Mouse (Mus musculus) embryonic facial prominence, embryonic 14.5 days (tissue): ENCODE data around the gene Cyp2d22. TPM values are rescaled to one million over a fixed set of nuclear protein-coding genes. Genes with fewer than 3 reads are reported as not detected.
"Not testable (repeated sequence)": the region's sequence is repeated elsewhere in the genome, so short reads cannot be mapped to it uniquely, and the experiment has no call there.

Source experiments
- ATAC-seq: fragments of 200-750 bp; cut with Nextera tagmentation; 2 replicates; pipeline ENCODE4 v1.8.0; 2017; ENCODE audit warnings: low read depth, moderate number of reproducible peaks, moderate TSS enrichment
- DNase-seq: peaks from one replicate; pipeline ENCODE4 v3.0.0-alpha.2; 2015; ENCODE audit warnings: low spot score
- H3K27ac ChIP-seq: fragments of 300-500 bp; sonication (generic); replicated peaks from 2 replicates; pipeline ENCODE4 v1.5.1; 2014; ENCODE audit warnings: low read depth, mild to moderate bottlenecking, low read length, moderate library complexity
- H3K27me3 ChIP-seq: fragments of 300-500 bp; sonication (generic); replicated peaks from 2 replicates; pipeline ENCODE4 v1.6.1; 2014; ENCODE audit warnings: low read length; ENCODE audit not compliant: control insufficient read depth, insufficient read depth
- H3K36me3 ChIP-seq: fragments of 300-500 bp; sonication (generic); 2 replicates; pipeline ENCODE4 v1.6.1; 2014; ENCODE audit warnings: low read length, mixed read lengths; ENCODE audit not compliant: control insufficient read depth, insufficient read depth
- H3K4me1 ChIP-seq: fragments of 300-500 bp; sonication (generic); 2 replicates; pipeline ENCODE4 v1.6.1; 2014; ENCODE audit warnings: antibody characterized with exemption, low read length; ENCODE audit not compliant: control insufficient read depth, insufficient read depth
- H3K4me2 ChIP-seq: fragments of 300-500 bp; sonication (generic); 2 replicates; pipeline ENCODE4 v1.6.1; 2014; ENCODE audit warnings: low read depth, mild to moderate bottlenecking, low read length, moderate library complexity, mixed read lengths
- H3K4me3 ChIP-seq: fragments of 300-500 bp; sonication (generic); 2 replicates; pipeline ENCODE4 v1.5.1; 2014; ENCODE audit warnings: low read depth, mild to moderate bottlenecking, low read length
- H3K9ac ChIP-seq: fragments of 300-500 bp; sonication (generic); 2 replicates; pipeline ENCODE4 v1.6.1; 2014; ENCODE audit warnings: low read depth, mild to moderate bottlenecking, low read length, moderate library complexity, mixed read lengths
- H3K9me3 ChIP-seq: fragments of 300-500 bp; sonication (generic); 2 replicates; pipeline ENCODE4 v1.6.1; 2016; ENCODE audit warnings: low read length; ENCODE audit not compliant: control insufficient read depth
- WGBS: fragments of 180-500 bp; shearing (Covaris S2); extraction: QIAGEN DNeasy Blood & Tissue Kit; methylation state at CpG from one replicate; pipeline ENCODE4 v1.1.7; 2014; 5-methylcytosine and 5-hydroxymethylcytosine counted together
- polyA plus RNA-seq: library from polyadenylated mRNA; unstranded; fragments of >200 nt; fragmentation: Nextera tagmentation; extraction: Ambion mirVana; gene quantifications from 2 replicates; pipeline ENCODE4 v1.2.1, GENCODE M21; 2014

Gene Cyp2d22
- polyA plus RNA-seq, 1 experiment from 2014 or later, result 5.6 TPM

- H3K9me3 ChIP-seq, result no peaks in the 10 kb centered on the region
- 92% methylated on average over 9 of the region's 9 CpGs for WGBS
- H3K27ac ChIP-seq, result no peak overlapping the region
- H3K9ac ChIP-seq, result no peak overlapping the region
- H3K4me3 ChIP-seq, result no peak overlapping the region
- H3K27me3 ChIP-seq, result no peaks in the 10 kb centered on the region
- H3K4me2 ChIP-seq, result no peak overlapping the region
- no peak for ATAC-seq
- DNase-seq, result no peak
- no peaks in the 10 kb centered on the region for H3K4me1 ChIP-seq
- H3K36me3 ChIP-seq, result no peaks in the 10 kb centered on the region
Observed at GRCm38 (mm10) chr15:82403606-82404005, 23.5 kb upstream of the Cyp2d22 start.

DNA sequence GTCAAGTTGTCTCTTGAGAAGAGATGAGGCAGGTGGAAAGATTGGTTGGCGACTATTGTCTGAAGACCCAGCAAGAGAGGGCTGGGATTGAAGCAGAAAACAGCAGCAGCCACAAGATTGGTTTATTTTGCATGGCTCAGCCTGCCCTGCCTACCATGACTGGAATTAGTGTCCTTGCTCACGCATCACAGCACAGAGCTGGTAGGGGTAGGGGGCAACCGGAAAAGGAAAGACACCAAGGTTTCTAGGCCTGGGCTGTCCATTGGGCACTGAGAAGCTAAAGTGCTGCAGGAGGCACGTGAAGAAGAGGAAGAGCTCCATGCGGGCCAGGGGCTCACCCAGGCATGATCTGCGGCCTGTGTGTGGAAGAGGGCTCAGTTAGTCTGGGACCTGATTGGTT is 22.7 kb upstream of the Cyp2d22 start:
- no peak for DNase-seq
- no peak for ATAC-seq
- WGBS, result 90% methylated on average over 6 of the region's 6 CpGs
- Histone ChIP-seq H3K9me3 (no peaks in the 10 kb centered on the region), H3K9ac (no peak overlapping the region), H3K4me1 (no peaks in the 10 kb centered on the region), H3K27me3 (no peaks in the 10 kb centered on the region), H3K36me3 (no peaks in the 10 kb centered on the region), H3K4me2 (no peak overlapping the region), H3K4me3 (no peak overlapping the region), H3K27ac (no peak overlapping the region)

DNA sequence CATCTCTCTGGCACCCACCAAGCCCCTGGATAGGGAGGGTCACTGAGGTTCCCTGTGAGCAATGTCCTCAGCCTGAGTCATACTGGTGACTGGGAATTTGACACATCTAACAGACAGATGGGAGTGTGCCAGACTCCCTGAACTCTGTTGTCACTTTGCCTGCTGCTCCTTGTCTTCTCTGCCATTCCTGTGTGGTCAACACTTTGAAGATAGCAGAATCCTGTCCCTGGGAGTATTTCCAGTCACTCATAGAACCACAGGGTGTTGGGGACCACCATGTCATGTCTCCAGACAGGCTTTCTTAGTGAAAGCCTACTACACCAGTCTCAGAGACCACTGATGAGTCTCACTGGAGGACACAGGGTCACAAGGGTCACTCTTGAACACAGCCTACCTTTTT is 22.0 kb upstream of the Cyp2d22 start:
- Histone ChIP-seq H3K9me3 (no peaks in the 10 kb centered on the region), H3K4me3 (no peak overlapping the region), H3K9ac (no peak overlapping the region), H3K27ac (no peak overlapping the region), H3K36me3 (no peaks in the 10 kb centered on the region), H3K4me2 (no peak overlapping the region), H3K4me1 (no peaks in the 10 kb centered on the region), H3K27me3 (no peaks in the 10 kb centered on the region)
- no peak for ATAC-seq
- no peak for DNase-seq

- no peaks in the 10 kb centered on the region for H3K27me3 ChIP-seq
- no peak for DNase-seq
- H3K9me3 ChIP-seq, result no peaks in the 10 kb centered on the region
- H3K4me3 ChIP-seq, result no peak overlapping the region
- 46% methylated on average over 2 of the region's 2 CpGs for WGBS
- H3K27ac ChIP-seq, result no peak overlapping the region
- no peak overlapping the region for H3K4me2 ChIP-seq
- ATAC-seq, result no peak
- no peaks in the 10 kb centered on the region for H3K4me1 ChIP-seq
- H3K36me3 ChIP-seq, result no peaks in the 10 kb centered on the region
- H3K9ac ChIP-seq, result no peak overlapping the region
Observed at GRCm38 (mm10) chr15:82401516-82401915, 21.5 kb upstream of the Cyp2d22 start.

GRCm38 (mm10) chr15:82395955-82396354 is 15.9 kb upstream of the Cyp2d22 start:
- WGBS, result 81% methylated on average over 3 of the region's 3 CpGs
- not testable (repeated sequence) for ATAC-seq

DNA sequence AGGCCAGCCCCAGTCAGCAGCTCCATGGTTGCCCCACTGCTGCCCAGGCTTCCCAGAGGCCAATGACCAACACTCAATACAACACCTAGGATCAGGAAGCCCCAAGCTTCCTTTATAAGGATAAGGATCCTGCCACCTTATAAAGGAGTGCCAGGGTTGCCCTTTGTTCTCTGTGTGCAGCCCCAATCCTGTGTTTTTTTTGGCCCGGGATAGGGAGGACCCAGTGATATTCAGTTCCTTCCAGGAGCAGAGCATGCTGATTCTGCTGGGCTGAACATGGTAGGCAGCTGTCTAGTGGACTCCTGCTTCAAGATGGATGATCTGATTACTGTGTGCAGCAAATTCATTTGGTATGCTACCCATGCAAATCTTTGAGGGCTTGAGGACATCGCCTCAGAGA is 13.9 kb upstream of the Cyp2d22 start, which contains the start of gene Cyp2d11:
Cyp2d11 (minus strand) TSS at position 101 of the 400 bp plus-strand sequence.
- not testable (repeated sequence) for DNase-seq, H3K4me3 ChIP-seq, H3K36me3 ChIP-seq, H3K27ac ChIP-seq, H3K4me1 ChIP-seq, H3K27me3 ChIP-seq, H3K9me3 ChIP-seq, H3K4me2 ChIP-seq, ATAC-seq, H3K9ac ChIP-seq
- 76% methylated on average over 2 of the region's 2 CpGs for WGBS

More at GRCm38 (mm10) chr15:82395955-82396354, 15.9 kb upstream of the Cyp2d22 start:
- not testable (repeated sequence) for H3K27ac ChIP-seq, H3K9ac ChIP-seq, H3K4me2 ChIP-seq, H3K36me3 ChIP-seq, H3K9me3 ChIP-seq, H3K4me3 ChIP-seq, DNase-seq, H3K4me1 ChIP-seq, H3K27me3 ChIP-seq

GRCm38 (mm10) chr15:82389916-82390315 is 9.9 kb upstream of the Cyp2d22 start:
- not testable (repeated sequence) for H3K27ac ChIP-seq, H3K4me3 ChIP-seq, H3K4me2 ChIP-seq, H3K9ac ChIP-seq, H3K27me3 ChIP-seq, DNase-seq, H3K9me3 ChIP-seq, H3K4me1 ChIP-seq, ATAC-seq, H3K36me3 ChIP-seq
- WGBS, result 79% methylated on average over 9 of the region's 10 CpGs

DNA sequence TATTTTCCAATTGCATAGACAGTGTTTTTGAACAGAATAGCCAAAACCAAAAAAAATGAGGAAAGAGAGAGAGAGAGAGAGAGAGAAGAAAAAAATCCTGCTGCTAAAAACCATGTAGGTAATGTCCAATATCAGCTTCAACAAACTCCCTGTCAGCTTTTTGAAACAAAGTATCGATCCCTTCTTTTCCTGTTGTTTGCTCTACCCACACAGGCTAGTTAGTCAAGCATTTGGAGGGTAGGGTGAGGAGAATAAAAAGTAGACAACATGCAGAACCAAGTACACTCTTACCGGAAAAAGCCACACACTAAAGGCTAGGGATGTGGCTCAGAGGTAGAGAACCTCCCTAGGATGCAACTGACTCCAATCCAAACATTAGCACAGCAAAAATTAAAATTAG is 5.7 kb upstream of the Cyp2d22 start:
- 88% methylated on average over 2 of the region's 2 CpGs for WGBS
- DNase-seq, result no peak

DNA sequence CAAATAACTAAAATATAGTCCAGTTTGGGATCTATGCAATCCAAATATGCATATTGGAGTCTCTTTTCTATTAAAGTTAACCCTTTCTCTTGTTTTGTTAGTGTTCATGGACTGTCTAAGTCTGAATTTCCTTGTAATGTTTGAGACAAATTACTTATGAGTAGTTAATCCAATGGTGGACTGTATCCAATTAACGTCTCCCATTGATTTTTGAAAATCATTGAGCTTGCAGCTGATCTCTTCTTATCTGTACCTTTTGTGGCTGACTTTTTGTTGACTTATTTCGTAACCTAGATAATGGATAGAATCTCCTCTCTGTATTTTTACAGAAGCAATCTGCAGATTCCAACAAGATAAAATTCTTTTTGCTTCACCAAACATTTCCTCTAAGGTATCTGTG is 2.4 kb upstream of the Cyp2d22 start:
- DNase-seq (no peak), ATAC-seq (no peak)
- no peak overlapping the region for H3K9ac ChIP-seq
- no peaks in the 10 kb centered on the region for H3K36me3 ChIP-seq
- no peak overlapping the region for H3K27ac ChIP-seq
- WGBS, result 87% methylated on average over 2 of the region's 2 CpGs
- H3K4me2 ChIP-seq, result no peak overlapping the region
- peaks cover 14% of the 10 kb centered on the region for H3K4me1 ChIP-seq
- no peaks in the 10 kb centered on the region for H3K27me3 ChIP-seq
- no peak overlapping the region for H3K4me3 ChIP-seq
- no peaks in the 10 kb centered on the region for H3K9me3 ChIP-seq

More for the DNA sequence above, 5.7 kb upstream of the Cyp2d22 start:
- no peak overlapping the region for H3K9ac ChIP-seq
- no peak overlapping the region for H3K27ac ChIP-seq
- no peaks in the 10 kb centered on the region for H3K9me3 ChIP-seq
- no peak overlapping the region for H3K4me3 ChIP-seq
- H3K4me1 ChIP-seq, result peaks cover 2% of the 10 kb centered on the region; the same call in 1 of the 2 replicates
- H3K4me2 ChIP-seq, result no peak overlapping the region
- no peak for ATAC-seq
- H3K36me3 ChIP-seq, result no peaks in the 10 kb centered on the region
- no peaks in the 10 kb centered on the region for H3K27me3 ChIP-seq
